Mouse (Mus musculus) embryonic facial prominence, embryonic 13.5 days (tissue): Measurements from ENCODE around the gene Mrpl19. TPM values are rescaled to one million over a fixed set of nuclear protein-coding genes. Genes with fewer than 3 reads are reported as not detected.

Experiments used
- ATAC-seq: fragments of 200-750 bp; cut with Nextera tagmentation; 2 replicates; pipeline ENCODE4 v1.8.0; 2017; ENCODE audit warnings: low read depth; ENCODE audit not compliant: insufficient number of reproducible peaks, insufficient read depth, low FRiP score, low TSS enrichment
- H3K27ac ChIP-seq: fragments of 300-500 bp; sonication (generic); 2 replicates; pipeline ENCODE4 v1.5.1; 2015; ENCODE audit warnings: moderate library complexity, mild to moderate bottlenecking, inconsistent platforms
- H3K27me3 ChIP-seq: fragments of 300-500 bp; sonication (generic); 2 replicates; pipeline ENCODE4 v1.6.1; 2015; ENCODE audit warnings: mild to moderate bottlenecking, inconsistent platforms
- H3K36me3 ChIP-seq: fragments of 300-500 bp; sonication (generic); 2 replicates; pipeline ENCODE4 v1.6.1; 2015; ENCODE audit warnings: mild to moderate bottlenecking, inconsistent platforms
- H3K4me1 ChIP-seq: fragments of 300-500 bp; sonication (generic); 2 replicates; pipeline ENCODE4 v1.6.1; 2015; ENCODE audit warnings: inconsistent platforms
- H3K4me2 ChIP-seq: fragments of 300-500 bp; sonication (generic); 2 replicates; pipeline ENCODE4 v1.6.1; 2015; ENCODE audit warnings: moderate library complexity, mild to moderate bottlenecking, inconsistent platforms
- H3K4me3 ChIP-seq: fragments of 300-500 bp; sonication (generic); 2 replicates; pipeline ENCODE4 v1.5.1; 2015; ENCODE audit warnings: mild to moderate bottlenecking, inconsistent platforms
- H3K9ac ChIP-seq: fragments of 300-500 bp; sonication (generic); 2 replicates; pipeline ENCODE4 v1.6.1; 2015; ENCODE audit warnings: mild to moderate bottlenecking, inconsistent platforms
- H3K9me3 ChIP-seq: fragments of 300-500 bp; sonication (generic); 2 replicates; pipeline ENCODE4 v1.6.1; 2016; ENCODE audit warnings: inconsistent platforms
- WGBS: fragments of 180-500 bp; shearing (Covaris S2); methylation state at CpG from one replicate; pipeline ENCODE4 v1.1.7; 2015; ENCODE audit warnings: mixed read lengths; 5-methylcytosine and 5-hydroxymethylcytosine counted together
- polyA plus RNA-seq: library from polyadenylated mRNA; unstranded; fragments of >200 nt; fragmentation: Nextera tagmentation; extraction: Ambion mirVana; gene quantifications from 2 replicates; pipeline ENCODE4 v1.2.1, GENCODE M21; 2015

The Mrpl19 gene
- polyA plus RNA-seq = 42.1 and 59.7 TPM in 2 replicates

DNA sequence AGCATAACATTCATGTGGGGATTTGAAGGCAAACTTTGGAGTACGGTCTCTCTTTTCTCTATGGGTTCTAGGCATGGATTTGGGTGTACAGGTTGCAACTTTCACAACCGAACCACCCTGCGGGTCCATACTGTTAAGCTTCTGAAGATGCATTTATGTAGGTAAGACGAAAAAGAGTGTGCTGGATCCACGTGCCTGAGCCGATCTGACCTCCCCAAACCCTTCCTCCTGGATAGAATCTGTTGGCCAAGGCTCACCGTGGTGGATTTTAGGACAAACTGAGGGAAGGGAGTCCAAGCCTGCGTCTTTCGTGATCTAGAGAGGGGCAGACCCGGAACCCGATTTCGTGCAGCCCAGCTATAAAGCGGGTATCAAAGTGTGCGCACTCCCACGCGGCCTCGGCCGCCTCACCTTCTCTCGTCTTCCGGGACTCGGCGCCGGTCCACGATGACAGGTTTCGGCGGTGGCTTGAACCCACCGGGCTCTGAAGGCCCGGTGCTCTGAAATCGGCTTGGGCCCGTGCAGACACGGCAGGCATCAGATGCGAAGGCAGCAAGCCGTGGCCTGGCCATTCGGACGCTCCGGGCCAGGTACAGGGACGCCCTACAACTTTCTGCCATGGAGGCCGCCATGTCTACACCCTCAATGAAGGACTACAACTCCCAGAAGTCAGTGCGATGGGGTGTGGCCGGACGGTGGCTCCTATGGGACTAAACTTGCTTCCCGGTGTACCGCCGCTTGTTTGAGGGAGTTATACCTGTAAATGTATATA lies at the start of gene Mrpl19:
Mrpl19 (minus strand) TSS at position 663 of the 772 bp plus-strand sequence.
- no peak within 1 kb of the TSS for H3K27ac ChIP-seq
- H3K9me3 ChIP-seq = no peaks in the 10 kb centered on the region

DNA sequence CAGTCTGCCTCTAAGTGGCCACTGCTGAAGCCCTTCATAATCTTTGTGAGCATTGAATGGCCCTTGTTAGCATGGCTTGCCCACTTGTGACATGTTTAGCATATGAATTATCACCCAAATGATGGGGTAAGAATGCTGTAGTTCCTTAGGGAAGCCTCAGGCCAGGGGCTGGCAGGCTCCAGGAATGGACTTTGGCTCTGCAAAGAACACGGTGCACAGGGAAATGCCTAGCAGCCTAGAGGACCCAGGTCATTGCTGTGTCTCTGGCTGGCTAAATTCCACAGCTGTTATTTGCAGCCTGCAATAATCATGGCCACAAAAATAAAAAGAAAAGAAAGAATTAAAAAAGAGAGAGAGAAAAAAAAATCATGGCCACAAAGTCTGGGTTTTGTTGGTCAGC lies 46.6 kb upstream of the Mrpl19 start:
- no peak overlapping the region for H3K27ac ChIP-seq
- H3K9ac ChIP-seq = no peak overlapping the region
- H3K27me3 ChIP-seq = no peaks in the 10 kb centered on the region
- no peak overlapping the region for H3K4me3 ChIP-seq
- H3K4me1 ChIP-seq = no peaks in the 10 kb centered on the region
- H3K9me3 ChIP-seq = no peaks in the 10 kb centered on the region
- ATAC-seq = no peak
- no peak overlapping the region for H3K4me2 ChIP-seq
- no peaks in the 10 kb centered on the region for H3K36me3 ChIP-seq
- 67% methylated on average over 1 of the region's 1 CpGs for WGBS

More for the DNA sequence above, at the start of gene Mrpl19:
- H3K4me2 ChIP-seq = peak within 1 kb of the TSS; percentile 74
- H3K36me3 ChIP-seq = peaks cover 34% of the 10 kb centered on the region
- under 1% methylated on average over 44 of the region's 44 CpGs for WGBS
- peak within 1 kb of the TSS; percentile 81 for H3K9ac ChIP-seq
- ATAC-seq = peak; percentile 95
- H3K27me3 ChIP-seq = no peaks in the 10 kb centered on the region
- peak within 1 kb of the TSS; percentile 85 for H3K4me3 ChIP-seq
- peaks cover 9% of the 10 kb centered on the region for H3K4me1 ChIP-seq

- 0 out of 2 replicates have a peak overlapping the region, but pooled peaks have one; percentile 27 for H3K9ac ChIP-seq
- 40% methylated on average over 20 of the region's 20 CpGs for WGBS
- peak overlapping the region; percentile 26; the same call in 1 of the 2 replicates for H3K4me2 ChIP-seq
Measured at GRCm38 (mm10) chr6:81990049-81990810, 24.5 kb upstream of the Mrpl19 start.

GRCm38 (mm10) chr6:81988341-81988740 lies 22.6 kb upstream of the Mrpl19 start:
- no peaks in the 10 kb centered on the region; the same call in 1 of the 2 replicates for H3K27me3 ChIP-seq
- H3K9ac ChIP-seq = no peak overlapping the region
- peaks cover 25% of the 10 kb centered on the region for H3K4me1 ChIP-seq
- no peak overlapping the region for H3K4me3 ChIP-seq
- no peak for ATAC-seq
- H3K36me3 ChIP-seq = no peaks in the 10 kb centered on the region
- H3K9me3 ChIP-seq = no peaks in the 10 kb centered on the region
- no peak overlapping the region for H3K4me2 ChIP-seq
- H3K27ac ChIP-seq = no peak overlapping the region
- WGBS = 91% methylated on average over 5 of the region's 5 CpGs

More at GRCm38 (mm10) chr6:81990049-81990810, 24.5 kb upstream of the Mrpl19 start:
- no peak for ATAC-seq
- Histone ChIP-seq H3K27ac (peak overlapping the region; percentile 68), H3K4me1 (peaks cover 25% of the 10 kb centered on the region), H3K9me3 (no peaks in the 10 kb centered on the region), H3K27me3 (no peaks in the 10 kb centered on the region; the same call in 1 of the 2 replicates), H3K36me3 (no peaks in the 10 kb centered on the region), H3K4me3 (no peak overlapping the region)

DNA sequence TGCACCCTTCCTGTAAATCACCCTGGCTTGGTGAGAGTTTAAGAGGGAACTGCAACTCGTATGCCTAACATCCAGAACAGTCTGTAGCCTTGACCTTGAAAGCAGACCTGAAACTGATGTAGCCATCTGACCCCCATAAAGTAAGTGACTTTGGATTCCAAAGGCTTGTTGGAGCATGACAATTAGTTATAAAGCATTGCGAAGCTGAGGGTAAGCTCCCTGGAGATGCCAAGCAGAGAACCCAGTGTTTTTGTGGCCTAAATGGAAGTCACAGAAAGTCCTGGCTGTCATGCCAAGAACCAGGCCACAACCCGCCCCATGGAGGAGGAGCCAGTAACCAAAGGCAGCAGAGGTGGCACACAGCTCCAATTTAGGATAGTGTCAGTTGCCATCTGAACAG lies 21.8 kb upstream of the Mrpl19 start:
- H3K4me1 ChIP-seq = peaks cover 25% of the 10 kb centered on the region
- H3K27me3 ChIP-seq = no peaks in the 10 kb centered on the region; the same call in 1 of the 2 replicates
- WGBS = 49% methylated on average over 3 of the region's 3 CpGs
- ATAC-seq = no peak
- H3K9me3 ChIP-seq = no peaks in the 10 kb centered on the region
- H3K4me3 ChIP-seq = no peak overlapping the region
- H3K27ac ChIP-seq = peak overlapping the region; percentile 12; the same call in 1 of the 2 replicates
- H3K9ac ChIP-seq = peak overlapping the region; percentile 49; the same call in 1 of the 2 replicates
- no peak overlapping the region for H3K4me2 ChIP-seq
- H3K36me3 ChIP-seq = no peaks in the 10 kb centered on the region

DNA sequence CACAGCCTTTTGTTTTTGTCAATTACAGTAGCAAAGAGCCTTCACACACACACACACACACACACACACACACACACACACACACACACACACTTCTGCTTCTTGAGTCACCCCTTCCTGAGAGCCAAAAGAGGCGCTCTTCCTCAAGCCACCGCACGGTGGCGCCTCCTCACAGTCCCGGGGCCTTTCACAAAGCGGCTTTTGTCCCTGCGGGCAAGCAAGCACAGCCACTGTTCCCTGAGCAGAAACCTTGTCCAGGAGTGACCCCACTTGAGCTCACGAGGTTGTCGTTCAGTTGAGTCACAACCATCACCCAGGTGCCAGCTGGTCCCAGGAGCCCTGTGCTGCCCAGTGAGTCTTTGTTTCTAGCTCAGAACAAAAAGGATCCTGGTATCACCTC lies 21.3 kb upstream of the Mrpl19 start:
- Histone ChIP-seq H3K4me1 (peaks cover 25% of the 10 kb centered on the region), H3K27me3 (no peaks in the 10 kb centered on the region; the same call in 1 of the 2 replicates), H3K4me2 (no peak overlapping the region), H3K27ac (no peak overlapping the region), H3K9me3 (no peaks in the 10 kb centered on the region), H3K4me3 (no peak overlapping the region), H3K9ac (peak overlapping the region; percentile 49; the same call in 1 of the 2 replicates), H3K36me3 (no peaks in the 10 kb centered on the region)
- under 1% methylated on average over 9 of the region's 9 CpGs for WGBS
- ATAC-seq = no peak

GRCm38 (mm10) chr6:81986599-81986998 lies 20.8 kb upstream of the Mrpl19 start:
- H3K4me1 ChIP-seq = peaks cover 25% of the 10 kb centered on the region
- 50% methylated on average over 5 of the region's 5 CpGs for WGBS
- no peak overlapping the region for H3K4me3 ChIP-seq
- no peaks in the 10 kb centered on the region for H3K9me3 ChIP-seq
- no peak overlapping the region for H3K9ac ChIP-seq
- no peak overlapping the region for H3K27ac ChIP-seq
- no peaks in the 10 kb centered on the region for H3K36me3 ChIP-seq
- H3K4me2 ChIP-seq = no peak overlapping the region
- no peaks in the 10 kb centered on the region; the same call in 1 of the 2 replicates for H3K27me3 ChIP-seq
- no peak for ATAC-seq

- Histone ChIP-seq H3K36me3 (no peaks in the 10 kb centered on the region), H3K9me3 (no peaks in the 10 kb centered on the region), H3K27ac (no peak overlapping the region), H3K4me1 (peaks cover 25% of the 10 kb centered on the region), H3K4me3 (no peak overlapping the region), H3K9ac (no peak overlapping the region), H3K27me3 (no peaks in the 10 kb centered on the region; the same call in 1 of the 2 replicates), H3K4me2 (no peak overlapping the region)
- 88% methylated on average over 8 of the region's 8 CpGs for WGBS
- no peak for ATAC-seq
Measured at GRCm38 (mm10) chr6:81986171-81986570, 20.4 kb upstream of the Mrpl19 start.

DNA sequence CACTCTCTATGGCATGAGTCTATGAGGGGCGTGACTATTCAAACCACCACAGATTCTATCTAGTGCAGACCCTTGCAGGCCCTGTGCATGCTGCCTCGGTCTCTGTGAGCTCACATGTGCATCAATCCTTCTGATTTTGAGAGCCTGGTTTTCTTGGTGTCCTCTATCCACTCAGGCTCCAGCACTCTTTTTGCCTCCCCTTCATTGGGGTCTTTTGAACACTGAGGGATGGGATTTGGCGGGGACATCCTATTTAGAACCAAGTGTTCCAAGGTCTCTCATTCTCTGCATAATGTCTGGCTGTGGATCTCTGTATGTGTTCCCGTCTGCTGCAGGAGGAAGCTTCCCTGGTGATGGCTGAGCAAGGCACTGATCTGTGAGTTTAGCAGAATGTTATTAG lies 13.5 kb upstream of the Mrpl19 start:
- no peak overlapping the region for H3K27ac ChIP-seq
- H3K4me1 ChIP-seq = peaks cover 2% of the 10 kb centered on the region; the same call in 1 of the 2 replicates
- H3K27me3 ChIP-seq = no peaks in the 10 kb centered on the region
- no peak overlapping the region for H3K4me3 ChIP-seq
- no peak overlapping the region for H3K9ac ChIP-seq
- H3K4me2 ChIP-seq = no peak overlapping the region
- H3K9me3 ChIP-seq = no peaks in the 10 kb centered on the region
- WGBS = 88% methylated on average over 4 of the region's 4 CpGs
- ATAC-seq = no peak
- no peaks in the 10 kb centered on the region for H3K36me3 ChIP-seq

GRCm38 (mm10) chr6:81975971-81976621 lies 10.3 kb upstream of the Mrpl19 start:
- Histone ChIP-seq H3K9me3 (no peaks in the 10 kb centered on the region), H3K36me3 (no peaks in the 10 kb centered on the region), H3K27ac (no peak overlapping the region), H3K27me3 (no peaks in the 10 kb centered on the region), H3K4me1 (peaks cover 2% of the 10 kb centered on the region; the same call in 1 of the 2 replicates), H3K4me2 (no peak overlapping the region), H3K4me3 (no peak overlapping the region), H3K9ac (no peak overlapping the region)
- ATAC-seq = no peak
- WGBS = 34% methylated on average over 7 of the region's 7 CpGs

DNA sequence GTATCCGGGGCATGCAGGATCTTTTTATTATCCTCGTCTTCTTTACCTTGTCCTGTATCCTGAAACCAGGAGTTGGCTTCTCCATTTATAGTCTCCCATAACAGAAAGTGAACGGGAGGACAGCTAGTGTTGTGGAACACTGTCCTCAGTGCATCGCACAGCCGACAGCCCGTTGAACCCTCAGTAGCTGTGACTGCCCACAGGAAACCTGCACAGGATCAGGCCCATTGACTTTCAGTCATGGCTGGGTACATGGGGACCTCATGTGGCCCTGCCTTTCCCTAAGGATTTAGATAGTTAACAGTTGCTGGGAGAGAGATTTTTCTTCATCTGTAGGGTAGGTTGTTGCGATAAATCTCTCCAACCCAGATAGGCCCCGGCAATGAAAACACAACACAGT lies 6.8 kb upstream of the Mrpl19 start:
- Histone ChIP-seq H3K4me2 (no peak overlapping the region), H3K4me3 (no peak overlapping the region), H3K4me1 (peaks cover 2% of the 10 kb centered on the region; the same call in 1 of the 2 replicates), H3K9ac (no peak overlapping the region), H3K9me3 (no peaks in the 10 kb centered on the region), H3K36me3 (no peaks in the 10 kb centered on the region), H3K27me3 (no peaks in the 10 kb centered on the region), H3K27ac (no peak overlapping the region)
- 83% methylated on average over 8 of the region's 8 CpGs for WGBS
- ATAC-seq = no peak
